Comparison of ENCODE assay signal across 10 mouse cellular contexts in genomic region chr16:13022875-13023274, GRCm38 (mm10).
DNase-seq lines count a peak whose midpoint lies in the region; ATAC-seq and TF ChIP-seq lines count a peak whose summit lies in the region.
"Had no signal": no experiment of that assay in that cellular context is flagged by ENCODE, and none has a peak within 500 bp of the region (broad histone marks: within the 10 kb centered on the region; RNA-seq: fewer than 3 reads in every experiment).

No protein-coding gene starts in this region.

- TF ChIP-seq CTCF in cerebellum, adult 2 months (IDR thresholded peaks at IDR 0.05; ENCODE audit: borderline replicate concordance, insufficient read depth, low read depth, low read length), result peak; percentile 31; the same call in 1 of the 2 replicates
- TF ChIP-seq CTCF in lung, embryonic 14.5 days (IDR thresholded peaks at IDR 0.05; ENCODE audit: low read depth), result peak; percentile 54

- no peak overlapping the region for H3K4me2 ChIP-seq in lung, embryonic 14.5 days
- H3K4me2 ChIP-seq: heart, embryonic 15.5 days had no signal

- no peaks in the 10 kb centered on the region for H3K27me3 ChIP-seq in cerebellum, adult 2 months (ENCODE audit: control insufficient read depth, insufficient read depth, low read length)
- no peaks in the 10 kb centered on the region for H3K27me3 ChIP-seq in lung, embryonic 14.5 days (ENCODE audit: insufficient read depth, low read length)
- H3K27me3 ChIP-seq: heart, embryonic 15.5 days had no signal

- WGBS in cerebellum, adult 2 months, result 51% methylated on average over 4 of the region's 4 CpGs
- WGBS in lung, embryonic 14.5 days, result 48% methylated on average over 4 of the region's 4 CpGs

- H3K27ac ChIP-seq in cerebellum, adult 2 months (ENCODE audit: insufficient read depth, low read length), result no peak overlapping the region
- H3K27ac ChIP-seq in lung, embryonic 14.5 days (ENCODE audit: low read depth), result no peak overlapping the region
- H3K27ac ChIP-seq: heart, embryonic 15.5 days; macrophage had no signal

- H3K4me1 ChIP-seq in cerebellum, adult 2 months (ENCODE audit: control insufficient read depth, insufficient read depth, low read length), result no peaks in the 10 kb centered on the region
- no peaks in the 10 kb centered on the region for H3K4me1 ChIP-seq in lung, embryonic 14.5 days (ENCODE audit: insufficient read depth)
- H3K4me1 ChIP-seq: heart, embryonic 15.5 days had no signal

- no peak overlapping the region for H3K9ac ChIP-seq in lung, embryonic 14.5 days
- H3K9ac ChIP-seq: heart, embryonic 15.5 days had no signal

- ATAC-seq in cerebellum, adult (ENCODE audit: insufficient number of reproducible peaks, low FRiP score, low TSS enrichment), result no peak
- ATAC-seq in lung, embryonic 14.5 days (ENCODE audit: insufficient read depth), result no peak

- no peak for TF ChIP-seq POLR2A in cerebellum, adult 2 months (IDR thresholded peaks at IDR 0.05; ENCODE audit: borderline replicate concordance, insufficient read depth, low read length)

- no peak overlapping the region for H3K4me3 ChIP-seq in cerebellum, adult 2 months (replicated peaks; ENCODE audit: insufficient read depth, low read depth, low read length)
- H3K4me3 ChIP-seq in lung, embryonic 14.5 days (ENCODE audit: low read depth, low read length), result no peak overlapping the region
- H3K4me3 ChIP-seq: heart, embryonic 15.5 days had no signal

- no peaks in the 10 kb centered on the region for H3K9me3 ChIP-seq in lung, embryonic 14.5 days (ENCODE audit: low read depth, low read length)
- H3K9me3 ChIP-seq: heart, embryonic 15.5 days had no signal

- no peak for DNase-seq in cerebellum, adult 2 months
- DNase-seq in layer of hippocampus, postnatal 10 days (ENCODE audit: low spot score in 2 of 2), result peak; percentile 13 to 20
- DNase-seq in layer of hippocampus, adult 9-11 months, result no peak
- DNase-seq in adrenal gland, postnatal 14 days, result peak; percentile 77
- peak; percentile 30 for DNase-seq in lung, embryonic 14.5 days
- DNase-seq in frontal cortex, postnatal 25 days (ENCODE audit: low spot score in 2 of 2), result no peak
- no peak for DNase-seq in urinary bladder, postnatal 36 days (ENCODE audit: low spot score in 2 of 2)

- no peaks in the 10 kb centered on the region for H3K36me3 ChIP-seq in lung, embryonic 14.5 days (ENCODE audit: insufficient read depth)
- H3K36me3 ChIP-seq: heart, embryonic 15.5 days had no signal

Comparison
In these comparisons a context has a peak if more than half of its experiments do, and no peak if none do; other contexts are left out.
1. DNase-seq: peak in layer of hippocampus, postnatal 10 days (2 of 2), adrenal gland, postnatal 14 days (single experiment) and lung, embryonic 14.5 days (single experiment); none in cerebellum, adult 2 months (0 of 2), layer of hippocampus, adult 9-11 months (single experiment), frontal cortex, postnatal 25 days (0 of 2) and urinary bladder, postnatal 36 days (0 of 2).